Mouse (Mus musculus) stomach, embryonic 14.5 days (tissue): ENCODE data around the gene Pmepa1. TPM values are rescaled to one million over a fixed set of nuclear protein-coding genes. Genes with fewer than 3 reads are reported as not detected.

Experiments
- ATAC-seq: fragments of 200-750 bp; cut with Nextera tagmentation; 2 replicates; pipeline ENCODE4 v1.8.0; 2017; ENCODE audit warnings: low read depth, moderate TSS enrichment; ENCODE audit not compliant: insufficient number of reproducible peaks, insufficient read depth, low FRiP score
- H3K27ac ChIP-seq: fragments of 300-500 bp; sonication (generic); 2 replicates; pipeline ENCODE4 v1.5.1; 2014; ENCODE audit warnings: mild to moderate bottlenecking, low read length, moderate library complexity, mixed read lengths
- H3K27me3 ChIP-seq: fragments of 300-500 bp; sonication (generic); 2 replicates; pipeline ENCODE4 v1.6.1; 2014; ENCODE audit warnings: low read length, control low read depth, mixed read lengths; ENCODE audit not compliant: control insufficient read depth, insufficient read depth
- H3K36me3 ChIP-seq: fragments of 300-500 bp; sonication (generic); 2 replicates; pipeline ENCODE4 v1.6.1; 2014; ENCODE audit warnings: mild to moderate bottlenecking, control low read depth, low read length, moderate library complexity, mixed read lengths; ENCODE audit not compliant: control insufficient read depth, insufficient read depth
- H3K4me1 ChIP-seq: fragments of 300-500 bp; sonication (generic); 2 replicates; pipeline ENCODE4 v1.6.1; 2014; ENCODE audit warnings: low read length, control low read depth, mixed read lengths; ENCODE audit not compliant: control insufficient read depth, insufficient read depth
- H3K4me2 ChIP-seq: fragments of 300-500 bp; sonication (generic); replicated peaks from 2 replicates; pipeline ENCODE4 v1.6.1; 2014; ENCODE audit warnings: low read depth, low read length, control low read depth
- H3K4me3 ChIP-seq: fragments of 300-500 bp; sonication (generic); 2 replicates; pipeline ENCODE4 v1.5.1; 2014; ENCODE audit warnings: low read depth, low read length, control low read depth
- H3K9ac ChIP-seq: fragments of 300-500 bp; sonication (generic); replicated peaks from 2 replicates; pipeline ENCODE4 v1.6.1; 2014; ENCODE audit warnings: low read depth, mild to moderate bottlenecking, control low read depth, low read length, moderate library complexity, mixed read lengths
- H3K9me3 ChIP-seq: fragments of 300-500 bp; sonication (generic); 2 replicates; pipeline ENCODE4 v1.6.1; 2016; ENCODE audit warnings: low read depth, low read length, control low read depth; ENCODE audit not compliant: control insufficient read depth
- WGBS: fragments of 180-500 bp; shearing (Covaris S2); extraction: QIAGEN DNeasy Blood & Tissue Kit; methylation state at CpG from one replicate; pipeline ENCODE4 v1.1.7; 2014; 5-methylcytosine and 5-hydroxymethylcytosine counted together
- polyA plus RNA-seq: library from polyadenylated mRNA; unstranded; fragments of >200 nt; fragmentation: Nextera tagmentation; extraction: Ambion mirVana; gene quantifications from 2 replicates; pipeline ENCODE4 v1.2.1, GENCODE M21; 2014

Pmepa1 gene
- polyA plus RNA-seq, result 13.3 and 14.8 TPM in 2 replicates

- under 1% methylated on average over 49 of the region's 61 CpGs for WGBS
- peak within 1 kb of the TSS; percentile 89 for H3K27ac ChIP-seq
Observed at GRCm38 (mm10) chr2:173276409-173276808, at the start of gene Pmepa1. Pmepa1 (minus strand) TSS chr2:173276533.

GRCm38 (mm10) chr2:173321754-173322153, 45.4 kb upstream of the Pmepa1 start:
- ATAC-seq, result no peak
- 84% methylated on average over 6 of the region's 6 CpGs for WGBS
- Histone ChIP-seq H3K27ac (no peak overlapping the region), H3K9ac (no peak overlapping the region), H3K4me3 (no peak overlapping the region), H3K36me3 (no peaks in the 10 kb centered on the region), H3K4me2 (no peak overlapping the region), H3K4me1 (no peaks in the 10 kb centered on the region), H3K27me3 (no peaks in the 10 kb centered on the region), H3K9me3 (no peaks in the 10 kb centered on the region)

More at GRCm38 (mm10) chr2:173276409-173276808, at the start of gene Pmepa1:
- peaks cover 31% of the 10 kb centered on the region for H3K4me1 ChIP-seq
- H3K4me2 ChIP-seq, result peak within 1 kb of the TSS; percentile 60
- ATAC-seq, result peak; percentile 95
- H3K36me3 ChIP-seq, result no peaks in the 10 kb centered on the region
- H3K27me3 ChIP-seq, result no peaks in the 10 kb centered on the region
- H3K9me3 ChIP-seq, result no peaks in the 10 kb centered on the region
- peak within 1 kb of the TSS; percentile 99 for H3K9ac ChIP-seq
- H3K4me3 ChIP-seq, result peak within 1 kb of the TSS; percentile 85

- Histone ChIP-seq H3K27me3 (no peaks in the 10 kb centered on the region), H3K4me1 (no peaks in the 10 kb centered on the region), H3K27ac (no peak overlapping the region), H3K9ac (no peak overlapping the region), H3K4me2 (no peak overlapping the region), H3K36me3 (no peaks in the 10 kb centered on the region), H3K4me3 (no peak overlapping the region), H3K9me3 (no peaks in the 10 kb centered on the region)
- ATAC-seq, result no peak
- WGBS, result 79% methylated on average over 2 of the region's 2 CpGs
Observed at GRCm38 (mm10) chr2:173321194-173321593, 44.9 kb upstream of the Pmepa1 start.

- Histone ChIP-seq H3K36me3 (no peaks in the 10 kb centered on the region), H3K4me2 (no peak overlapping the region), H3K9me3 (no peaks in the 10 kb centered on the region), H3K4me1 (no peaks in the 10 kb centered on the region), H3K4me3 (no peak overlapping the region), H3K9ac (no peak overlapping the region), H3K27ac (no peak overlapping the region), H3K27me3 (no peaks in the 10 kb centered on the region)
- no peak for ATAC-seq
- 80% methylated on average over 1 of the region's 1 CpGs for WGBS
Observed at GRCm38 (mm10) chr2:173314291-173314690, 38.0 kb upstream of the Pmepa1 start.

- 88% methylated on average over 10 of the region's 10 CpGs for WGBS
- Histone ChIP-seq H3K36me3 (no peaks in the 10 kb centered on the region), H3K9me3 (no peaks in the 10 kb centered on the region), H3K4me3 (no peak overlapping the region), H3K9ac (no peak overlapping the region), H3K27ac (no peak overlapping the region), H3K27me3 (no peaks in the 10 kb centered on the region), H3K4me1 (peaks cover 10% of the 10 kb centered on the region), H3K4me2 (no peak overlapping the region)
- ATAC-seq, result no peak
Observed at GRCm38 (mm10) chr2:173308486-173308885, 32.2 kb upstream of the Pmepa1 start.

GRCm38 (mm10) chr2:173307984-173308383, 31.7 kb upstream of the Pmepa1 start:
- H3K9ac ChIP-seq, result no peak overlapping the region

GRCm38 (mm10) chr2:173307561-173307960, 31.2 kb upstream of the Pmepa1 start:
- WGBS, result 3% methylated on average over 17 of the region's 18 CpGs
- H3K4me1 ChIP-seq, result peaks cover 10% of the 10 kb centered on the region
- peak; percentile 48 for ATAC-seq
- H3K4me2 ChIP-seq, result peak overlapping the region; percentile 23; the same call in 1 of the 2 replicates
- H3K27ac ChIP-seq, result no peak overlapping the region
- no peak overlapping the region for H3K9ac ChIP-seq
- no peak overlapping the region for H3K4me3 ChIP-seq
- no peaks in the 10 kb centered on the region for H3K36me3 ChIP-seq
- H3K9me3 ChIP-seq, result no peaks in the 10 kb centered on the region
- H3K27me3 ChIP-seq, result no peaks in the 10 kb centered on the region

More at GRCm38 (mm10) chr2:173307984-173308383, 31.7 kb upstream of the Pmepa1 start:
- Histone ChIP-seq H3K4me2 (peak overlapping the region; percentile 23; the same call in 1 of the 2 replicates), H3K9me3 (no peaks in the 10 kb centered on the region), H3K4me3 (no peak overlapping the region), H3K27ac (no peak overlapping the region), H3K27me3 (no peaks in the 10 kb centered on the region), H3K36me3 (no peaks in the 10 kb centered on the region), H3K4me1 (peaks cover 10% of the 10 kb centered on the region)
- ATAC-seq, result peak; percentile 11; the same call in 1 of the 2 replicates
- 20% methylated on average over 4 of the region's 4 CpGs for WGBS

GRCm38 (mm10) chr2:173306734-173307525, 30.6 kb upstream of the Pmepa1 start:
- H3K4me2 ChIP-seq, result no peak overlapping the region; the same call in 1 of the 2 replicates
- no peaks in the 10 kb centered on the region for H3K36me3 ChIP-seq
- WGBS, result 46% methylated on average over 11 of the region's 11 CpGs
- peak; percentile 73; the same call in 1 of the 2 replicates for ATAC-seq
- no peaks in the 10 kb centered on the region for H3K9me3 ChIP-seq
- no peaks in the 10 kb centered on the region for H3K27me3 ChIP-seq
- no peak overlapping the region for H3K9ac ChIP-seq
- peaks cover 10% of the 10 kb centered on the region for H3K4me1 ChIP-seq
- H3K4me3 ChIP-seq, result no peak overlapping the region
- H3K27ac ChIP-seq, result no peak overlapping the region
